Mouse (Mus musculus) embryonic facial prominence, embryonic 15.5 days (tissue): ENCODE results near the gene Ghrhr. TPM values are rescaled to one million over a fixed set of nuclear protein-coding genes. Genes with fewer than 3 reads are reported as not detected.

Experiments
- ATAC-seq: fragments of 200-750 bp; cut with Nextera tagmentation; 2 replicates; pipeline ENCODE4 v1.8.0; 2017; ENCODE audit warnings: low read depth, moderate TSS enrichment; ENCODE audit not compliant: insufficient number of reproducible peaks, low FRiP score, low TSS enrichment
- H3K27ac ChIP-seq: fragments of 300-500 bp; sonication (generic); replicated peaks from 2 replicates; pipeline ENCODE4 v1.5.1; 2015; ENCODE audit warnings: mild to moderate bottlenecking, inconsistent platforms
- H3K27me3 ChIP-seq: fragments of 300-500 bp; sonication (generic); 2 replicates; pipeline ENCODE4 v1.6.1; 2015; ENCODE audit warnings: inconsistent platforms
- H3K36me3 ChIP-seq: fragments of 300-500 bp; sonication (generic); 2 replicates; pipeline ENCODE4 v1.6.1; 2015; ENCODE audit warnings: mild to moderate bottlenecking, inconsistent platforms
- H3K4me1 ChIP-seq: fragments of 300-500 bp; sonication (generic); 2 replicates; pipeline ENCODE4 v1.6.1; 2015; ENCODE audit warnings: inconsistent platforms
- H3K4me2 ChIP-seq: fragments of 300-500 bp; sonication (generic); replicated peaks from 2 replicates; pipeline ENCODE4 v1.6.1; 2015; ENCODE audit warnings: mild to moderate bottlenecking, inconsistent platforms
- H3K4me3 ChIP-seq: fragments of 300-500 bp; sonication (generic); replicated peaks from 2 replicates; pipeline ENCODE4 v1.5.1; 2015; ENCODE audit warnings: mild to moderate bottlenecking, inconsistent platforms
- H3K9ac ChIP-seq: fragments of 300-500 bp; sonication (generic); 2 replicates; pipeline ENCODE4 v1.6.1; 2015; ENCODE audit warnings: inconsistent platforms
- H3K9me3 ChIP-seq: fragments of 300-500 bp; sonication (generic); replicated peaks from 2 replicates; pipeline ENCODE4 v1.6.1; 2016; ENCODE audit warnings: inconsistent platforms
- WGBS: fragments of 180-500 bp; shearing (Covaris S2); methylation state at CpG from one replicate; pipeline ENCODE4 v1.1.7; 2015; 5-methylcytosine and 5-hydroxymethylcytosine counted together
- polyA plus RNA-seq: library from polyadenylated mRNA; unstranded; fragments of >200 nt; fragmentation: Nextera tagmentation; extraction: Ambion mirVana; gene quantifications from 2 replicates; pipeline ENCODE4 v1.2.1, GENCODE M21; 2015

The Ghrhr gene
- polyA plus RNA-seq, 1 experiment from 2014 or later: not detected

DNA sequence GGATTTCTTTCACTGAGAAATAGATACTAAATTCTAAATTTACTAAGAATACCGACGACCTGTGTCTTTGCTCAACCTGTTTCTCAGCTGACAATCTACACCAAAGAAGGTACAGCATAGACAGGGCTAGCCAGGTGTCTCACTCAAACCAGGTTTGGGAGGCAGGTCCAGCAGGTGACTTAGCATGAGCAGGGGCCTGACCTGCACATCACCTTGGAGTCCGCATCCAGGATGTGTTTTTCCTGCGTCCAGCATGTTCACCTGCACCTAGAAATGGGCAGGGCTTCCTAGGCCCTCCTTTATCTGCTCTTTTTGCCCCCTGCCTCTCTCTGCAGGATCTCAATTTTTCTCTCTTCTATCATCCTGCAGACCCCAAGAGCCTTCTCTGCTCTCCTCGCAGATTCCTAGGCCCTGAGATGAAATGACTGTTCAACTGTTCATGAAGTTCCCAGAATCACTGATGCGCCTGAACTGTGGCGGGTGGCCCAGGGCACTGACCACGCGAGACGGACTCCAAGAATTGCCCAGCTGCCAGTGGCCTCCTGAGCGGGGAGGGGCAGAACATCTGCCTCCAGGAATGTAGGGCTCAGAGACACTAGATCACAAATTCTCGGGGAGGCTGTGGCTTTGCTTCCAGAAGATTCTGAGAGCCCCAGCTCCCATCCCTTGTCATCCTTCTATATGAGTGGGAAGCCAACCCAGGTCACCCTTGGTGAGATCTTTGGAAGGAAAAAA lies 22.2 kb upstream of the Ghrhr start:
- ATAC-seq: no peak

DNA sequence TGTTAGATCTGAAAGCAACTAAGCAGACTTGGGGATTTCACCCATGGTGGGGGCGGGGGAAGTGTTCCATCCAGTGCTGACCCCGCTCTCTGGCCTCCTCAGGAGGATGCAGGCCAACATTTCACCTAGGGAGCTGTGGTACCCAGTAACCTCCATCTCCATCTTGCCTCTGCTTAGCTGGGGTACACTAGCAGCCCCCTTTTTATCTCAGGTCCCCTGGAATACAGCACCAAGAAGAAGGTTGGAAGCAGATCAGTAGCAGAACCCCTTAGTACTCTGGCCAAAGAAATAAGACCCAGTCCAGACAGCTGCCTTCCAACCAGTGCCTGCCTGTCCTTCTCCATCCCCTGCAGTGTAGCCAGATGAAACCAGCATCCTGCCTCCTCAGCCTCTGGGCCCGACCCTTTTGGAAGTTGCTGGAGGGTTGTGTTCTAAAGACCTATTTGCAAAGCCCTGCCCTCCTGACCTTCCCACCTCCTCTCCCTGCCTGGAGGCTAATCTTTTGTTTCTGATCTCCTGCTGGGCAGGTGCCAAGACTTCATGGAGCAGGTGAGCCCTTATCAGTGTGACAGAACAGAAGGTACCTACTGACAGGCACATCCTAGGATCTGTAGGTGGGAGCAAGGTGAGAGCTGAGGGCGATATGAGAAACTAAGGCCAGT lies 21.5 kb upstream of the Ghrhr start:
- Histone ChIP-seq H3K9ac (no peak overlapping the region), H3K4me3 (no peak overlapping the region), H3K4me1 (peaks cover 8% of the 10 kb centered on the region; the same call in 1 of the 2 replicates), H3K4me2 (no peak overlapping the region), H3K27me3 (no peaks in the 10 kb centered on the region), H3K9me3 (no peaks in the 10 kb centered on the region), H3K27ac (no peak overlapping the region), H3K36me3 (no peaks in the 10 kb centered on the region)
- 68% methylated on average over 4 of the region's 4 CpGs for WGBS
- no peak for ATAC-seq

More for the DNA sequence above, 22.2 kb upstream of the Ghrhr start:
- no peaks in the 10 kb centered on the region for H3K27me3 ChIP-seq
- H3K36me3 ChIP-seq: no peaks in the 10 kb centered on the region
- H3K9ac ChIP-seq: no peak overlapping the region
- no peaks in the 10 kb centered on the region for H3K9me3 ChIP-seq
- H3K4me3 ChIP-seq: no peak overlapping the region
- WGBS: 81% methylated on average over 12 of the region's 12 CpGs
- H3K27ac ChIP-seq: no peak overlapping the region
- peaks cover 7% of the 10 kb centered on the region; the same call in 1 of the 2 replicates for H3K4me1 ChIP-seq
- H3K4me2 ChIP-seq: no peak overlapping the region

DNA sequence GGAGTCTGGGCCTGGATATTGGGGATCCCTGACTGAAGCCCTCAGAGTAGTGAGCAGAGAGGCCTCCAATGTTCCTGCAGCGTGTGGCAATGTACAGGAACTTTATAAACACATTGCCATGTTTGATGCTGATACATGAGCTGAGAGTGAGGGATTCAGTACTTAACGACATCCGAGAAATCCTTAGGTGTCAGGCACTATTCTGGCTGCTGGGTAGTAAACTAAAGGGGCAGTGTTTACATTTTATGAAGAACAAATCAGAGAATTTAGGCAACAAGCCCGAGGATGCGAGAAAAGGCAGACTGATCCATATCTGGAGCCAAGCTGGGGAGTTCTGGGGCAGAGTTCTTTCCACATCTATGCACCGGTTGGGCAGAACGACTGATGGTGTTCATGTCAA lies 20.5 kb upstream of the Ghrhr start:
- 67% methylated on average over 7 of the region's 7 CpGs for WGBS
- Histone ChIP-seq H3K9ac (no peak overlapping the region), H3K36me3 (no peaks in the 10 kb centered on the region), H3K4me1 (peaks cover 8% of the 10 kb centered on the region; the same call in 1 of the 2 replicates), H3K4me2 (no peak overlapping the region), H3K9me3 (no peaks in the 10 kb centered on the region), H3K27me3 (no peaks in the 10 kb centered on the region), H3K4me3 (no peak overlapping the region), H3K27ac (no peak overlapping the region)
- no peak for ATAC-seq

DNA sequence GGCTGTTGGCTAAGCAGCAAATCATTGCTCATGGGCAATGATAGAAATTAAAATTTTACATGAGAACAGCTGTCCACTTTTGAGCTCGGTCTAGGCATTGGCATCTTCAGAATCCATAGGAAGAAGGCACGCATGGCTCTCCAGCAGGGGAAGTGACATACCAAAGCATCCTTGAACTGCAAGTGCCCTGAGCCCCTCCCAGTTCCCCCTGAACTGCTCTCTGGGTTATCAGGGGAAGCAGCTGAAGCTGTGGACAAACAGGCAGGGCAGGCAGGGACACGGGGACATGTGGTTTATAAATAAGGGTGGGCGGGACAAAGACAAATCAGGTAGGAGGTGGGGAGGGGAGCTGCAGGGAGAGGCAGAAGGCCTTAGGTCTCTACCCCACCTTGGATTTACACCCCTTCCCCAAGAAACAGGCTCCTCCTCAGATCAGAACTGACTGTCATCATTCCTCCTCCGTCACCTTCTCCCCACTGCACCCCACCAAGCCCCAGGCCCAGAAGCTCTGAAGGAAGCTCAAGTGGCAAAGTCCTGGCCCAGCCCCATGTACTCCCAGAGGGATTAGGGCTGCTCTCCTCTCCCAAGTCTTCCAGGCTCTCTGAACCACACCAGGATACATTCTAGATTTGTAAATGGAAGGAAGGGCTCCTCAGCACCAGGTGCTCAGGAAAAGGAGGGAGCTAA lies 19.9 kb upstream of the Ghrhr start:
- H3K27ac ChIP-seq: no peak overlapping the region
- 43% methylated on average over 5 of the region's 5 CpGs for WGBS
- no peak overlapping the region for H3K4me2 ChIP-seq
- H3K9ac ChIP-seq: no peak overlapping the region
- no peaks in the 10 kb centered on the region for H3K36me3 ChIP-seq
- no peak for ATAC-seq
- no peak overlapping the region for H3K4me3 ChIP-seq
- H3K27me3 ChIP-seq: no peaks in the 10 kb centered on the region
- H3K4me1 ChIP-seq: peaks cover 8% of the 10 kb centered on the region; the same call in 1 of the 2 replicates
- H3K9me3 ChIP-seq: no peaks in the 10 kb centered on the region

DNA sequence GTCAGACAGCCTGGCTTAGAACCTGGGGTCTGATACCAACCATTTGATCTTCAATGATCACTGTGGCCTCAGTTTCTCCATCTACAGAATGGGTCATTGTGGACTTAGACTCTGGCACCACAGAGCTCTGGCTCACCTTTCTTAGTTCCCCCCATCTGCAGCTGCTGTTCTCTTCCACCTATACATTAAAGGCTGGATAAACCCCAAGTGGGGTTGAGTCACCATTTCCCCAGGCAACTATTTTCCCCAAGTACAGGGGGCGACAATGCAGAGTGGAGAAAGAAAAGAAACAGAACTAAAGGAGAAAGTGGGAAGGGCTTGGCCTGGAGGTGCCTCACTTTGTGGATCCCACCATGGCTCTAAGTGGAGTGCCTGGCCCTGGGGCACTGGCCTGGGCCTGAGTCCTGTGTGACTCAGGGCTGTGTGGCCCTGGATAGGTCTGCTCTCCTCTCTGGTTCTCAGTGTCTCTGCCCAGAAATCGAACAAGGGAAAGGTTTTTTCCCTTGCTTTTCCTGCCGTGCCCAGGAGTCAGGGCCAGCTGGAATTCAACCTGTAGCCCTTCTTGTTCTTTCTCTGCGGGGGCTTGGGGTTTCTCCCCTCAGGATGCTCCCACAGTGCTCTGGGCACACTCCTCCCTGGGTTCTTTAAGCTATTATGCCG lies 19.0 kb upstream of the Ghrhr start:
- 61% methylated on average over 5 of the region's 5 CpGs for WGBS
- H3K36me3 ChIP-seq: no peaks in the 10 kb centered on the region
- H3K27me3 ChIP-seq: no peaks in the 10 kb centered on the region
- ATAC-seq: no peak
- no peak overlapping the region for H3K4me3 ChIP-seq
- no peak overlapping the region for H3K27ac ChIP-seq
- no peak overlapping the region for H3K9ac ChIP-seq
- H3K4me1 ChIP-seq: peaks cover 8% of the 10 kb centered on the region; the same call in 1 of the 2 replicates
- H3K9me3 ChIP-seq: no peaks in the 10 kb centered on the region
- no peak overlapping the region for H3K4me2 ChIP-seq

DNA sequence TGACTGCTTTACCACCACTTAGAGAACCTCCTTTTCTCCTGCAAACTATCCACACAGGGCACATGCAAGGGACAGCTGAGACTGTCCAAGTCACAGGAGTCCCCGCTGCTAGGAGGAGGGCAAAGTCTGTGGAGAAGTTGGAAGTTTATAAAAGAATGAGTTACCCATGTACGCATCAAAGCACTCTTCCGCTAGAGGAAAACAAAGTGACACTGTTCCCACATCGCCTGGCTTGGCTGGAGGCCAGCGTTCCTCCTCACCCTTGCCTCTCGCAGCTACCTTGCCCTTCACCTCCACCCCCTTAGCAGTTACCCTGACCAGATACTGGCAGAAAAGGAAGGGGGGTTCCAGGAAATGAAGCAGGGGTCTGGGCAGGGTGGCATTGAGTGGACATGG lies 18.5 kb upstream of the Ghrhr start:
- Histone ChIP-seq H3K4me1 (peaks cover 8% of the 10 kb centered on the region; the same call in 1 of the 2 replicates), H3K27me3 (no peaks in the 10 kb centered on the region), H3K27ac (no peak overlapping the region), H3K9ac (no peak overlapping the region), H3K4me3 (no peak overlapping the region), H3K36me3 (no peaks in the 10 kb centered on the region), H3K4me2 (no peak overlapping the region), H3K9me3 (no peaks in the 10 kb centered on the region)
- ATAC-seq: peak; percentile 20; the same call in 1 of the 2 replicates
- WGBS: 36% methylated on average over 6 of the region's 6 CpGs

DNA sequence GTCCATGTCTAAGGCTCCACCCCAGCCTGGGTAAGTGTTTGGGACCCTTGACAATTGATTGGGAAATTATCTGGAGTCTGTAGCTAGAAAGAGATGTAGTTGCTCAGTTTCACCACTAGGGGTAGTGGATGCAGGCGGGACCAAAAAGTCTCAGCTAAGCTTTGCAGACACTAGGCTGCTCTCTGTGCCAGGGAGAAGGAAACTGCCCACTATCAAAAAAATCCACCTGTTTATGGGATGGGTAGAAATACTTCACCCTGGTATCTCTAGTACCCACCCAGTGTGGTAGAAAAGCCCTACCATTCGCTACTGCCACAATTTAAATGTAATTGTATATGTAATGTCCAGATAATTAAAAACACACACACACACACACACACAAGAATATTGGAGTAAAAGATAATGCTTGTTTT lies 17.4 kb upstream of the Ghrhr start:
- Histone ChIP-seq H3K9ac (no peak overlapping the region), H3K4me2 (no peak overlapping the region), H3K36me3 (no peaks in the 10 kb centered on the region), H3K4me1 (peaks cover 8% of the 10 kb centered on the region; the same call in 1 of the 2 replicates), H3K27me3 (no peaks in the 10 kb centered on the region), H3K27ac (no peak overlapping the region), H3K9me3 (no peaks in the 10 kb centered on the region), H3K4me3 (no peak overlapping the region)
- no peak for ATAC-seq
- WGBS: 8% methylated on average over 2 of the region's 2 CpGs

DNA sequence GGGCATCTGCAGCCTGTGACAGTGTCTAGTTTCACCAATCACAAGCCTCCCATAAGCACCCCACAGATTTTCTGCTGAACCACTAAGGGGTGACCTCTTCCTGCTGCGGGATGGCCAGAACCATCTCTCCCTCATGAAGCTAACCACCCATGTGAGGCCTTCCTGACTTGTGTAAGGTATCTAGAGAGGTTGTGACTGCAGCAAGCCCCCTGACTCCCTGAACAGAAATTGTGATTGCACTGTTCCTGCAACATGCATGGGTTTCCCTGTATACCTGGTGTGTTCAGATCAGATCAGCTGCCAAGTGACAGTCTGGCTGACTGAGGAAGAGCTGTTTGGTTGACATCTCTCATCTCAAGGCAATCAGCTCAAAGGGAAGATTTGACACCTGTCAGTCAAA lies 13.4 kb upstream of the Ghrhr start:
- peaks cover 7% of the 10 kb centered on the region; the same call in 1 of the 2 replicates for H3K4me1 ChIP-seq
- H3K36me3 ChIP-seq: no peaks in the 10 kb centered on the region
- no peak overlapping the region for H3K4me3 ChIP-seq
- no peak overlapping the region for H3K4me2 ChIP-seq
- H3K9ac ChIP-seq: no peak overlapping the region
- H3K27ac ChIP-seq: no peak overlapping the region
- H3K27me3 ChIP-seq: no peaks in the 10 kb centered on the region
- 80% methylated on average over 1 of the region's 1 CpGs for WGBS
- ATAC-seq: no peak
- H3K9me3 ChIP-seq: no peaks in the 10 kb centered on the region

DNA sequence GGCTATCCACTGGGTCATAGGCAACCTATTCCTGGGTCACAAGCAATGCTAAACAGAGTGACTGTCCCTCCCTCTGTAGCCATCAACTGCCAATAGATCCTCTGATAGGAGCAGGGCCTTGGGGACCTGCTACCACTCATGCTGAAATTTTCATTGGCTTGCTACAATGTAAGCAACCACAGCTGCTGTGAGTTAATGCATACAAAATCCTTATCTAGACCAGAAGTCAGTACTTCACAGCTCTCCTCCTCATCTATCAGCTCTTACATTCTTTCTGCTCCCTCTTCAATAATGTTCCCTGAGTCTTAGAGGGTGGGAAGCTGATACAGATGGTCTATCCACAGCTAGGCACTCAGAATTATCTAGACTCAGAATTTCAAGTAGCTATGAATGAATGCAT lies 9.0 kb upstream of the Ghrhr start:
- Histone ChIP-seq H3K36me3 (no peaks in the 10 kb centered on the region), H3K27me3 (no peaks in the 10 kb centered on the region), H3K4me2 (no peak overlapping the region), H3K9ac (no peak overlapping the region), H3K4me3 (no peak overlapping the region), H3K9me3 (no peaks in the 10 kb centered on the region), H3K4me1 (no peaks in the 10 kb centered on the region), H3K27ac (no peak overlapping the region)
- ATAC-seq: no peak

DNA sequence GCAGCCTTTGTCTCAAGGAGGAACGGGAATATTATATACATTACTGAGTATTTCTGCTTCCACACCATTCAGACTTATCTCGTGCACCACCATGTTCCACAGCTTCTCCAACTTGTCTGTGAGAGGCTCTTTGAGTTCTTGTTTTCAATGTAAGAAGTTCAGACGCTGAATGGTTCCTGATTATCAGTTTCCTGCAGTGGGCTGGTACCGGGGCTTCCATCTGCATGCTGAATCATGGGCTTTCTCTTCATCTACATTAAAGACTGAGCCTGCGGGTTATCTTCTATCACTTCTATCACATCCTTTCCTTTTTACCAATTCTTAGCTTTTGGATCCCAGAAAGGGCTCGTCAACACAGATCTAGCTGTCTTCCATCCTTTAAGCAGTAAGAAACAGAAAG lies 5.3 kb upstream of the Ghrhr start:
- Histone ChIP-seq H3K27ac (no peak overlapping the region), H3K9me3 (no peaks in the 10 kb centered on the region), H3K36me3 (no peaks in the 10 kb centered on the region), H3K27me3 (no peaks in the 10 kb centered on the region), H3K4me1 (no peaks in the 10 kb centered on the region), H3K4me3 (no peak overlapping the region), H3K4me2 (no peak overlapping the region), H3K9ac (no peak overlapping the region)
- 84% methylated on average over 6 of the region's 6 CpGs for WGBS
- no peak for ATAC-seq

DNA sequence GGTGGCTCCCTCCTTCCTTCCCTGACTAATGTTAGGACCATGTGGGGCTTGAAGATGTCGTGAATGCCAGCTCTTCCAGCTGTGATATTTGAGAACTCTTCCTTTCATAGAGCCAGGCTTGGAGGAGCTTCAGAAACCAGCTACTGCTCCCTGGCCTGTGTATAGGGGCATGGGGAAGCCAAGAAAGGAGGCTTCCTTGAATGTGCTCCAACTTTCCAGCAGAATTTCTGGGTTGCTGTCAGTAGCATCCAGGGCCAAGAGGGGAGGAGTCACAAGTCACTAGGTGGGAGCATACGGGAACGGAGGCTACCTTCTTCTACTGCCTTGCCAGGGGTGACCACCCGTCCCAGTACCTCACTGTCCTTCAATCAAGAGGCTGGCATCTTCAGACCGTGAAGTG lies 416 bp downstream of the Ghrhr start:
- H3K4me1 ChIP-seq: peaks cover 4% of the 10 kb centered on the region; the same call in 1 of the 2 replicates
- no peak; the same call in 1 of the 2 replicates for ATAC-seq
- H3K36me3 ChIP-seq: no peaks in the 10 kb centered on the region
- no peak overlapping the region for H3K9ac ChIP-seq
- H3K27ac ChIP-seq: no peak overlapping the region
- H3K4me2 ChIP-seq: no peak overlapping the region
- H3K9me3 ChIP-seq: no peaks in the 10 kb centered on the region
- no peak overlapping the region for H3K4me3 ChIP-seq
- WGBS: 63% methylated on average over 5 of the region's 5 CpGs
- H3K27me3 ChIP-seq: no peaks in the 10 kb centered on the region
